Mouse (Mus musculus): ENCODE data around the gene Ptgfr.

The Ptgfr gene

DNA sequence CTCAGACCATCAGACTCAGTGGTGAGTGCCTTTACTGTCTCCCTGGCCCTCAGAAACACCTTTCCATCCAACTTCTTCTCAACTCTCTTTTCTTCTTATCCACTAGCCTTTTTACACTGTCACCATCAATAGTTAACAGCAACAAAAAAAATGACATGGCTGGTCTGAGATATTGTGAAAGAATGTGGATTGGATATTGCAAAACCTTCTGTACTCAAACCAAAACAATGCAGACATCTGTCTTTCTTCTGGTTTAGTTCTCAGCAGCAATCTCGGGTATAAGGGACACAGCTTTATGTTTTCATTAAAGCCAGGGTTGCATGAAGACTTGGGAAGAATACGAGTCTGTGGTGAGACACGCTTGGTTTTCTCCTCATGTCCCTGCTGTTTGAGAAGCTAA lies 3.3 kb upstream of the Ptgfr start:
- H3K9me3 ChIP-seq (ENCODE audit: low read length): no peaks in the 10 kb centered on the region
- H3K27me3 ChIP-seq (ENCODE audit: insufficient read depth, low read length): peaks cover 27% of the 10 kb centered on the region
- no peaks in the 10 kb centered on the region for H3K36me3 ChIP-seq (ENCODE audit: insufficient read depth, low read length)
- no peak for TF ChIP-seq POU5F1 (IDR thresholded peaks at IDR 0.05; ENCODE audit: borderline replicate concordance, low read length)
- H3K4me1 ChIP-seq (replicated peaks; ENCODE audit: low read depth, low read length): peaks cover 14% of the 10 kb centered on the region
- no peak overlapping the region for H3K4me3 ChIP-seq (replicated peaks; ENCODE audit: low read length)

DNA sequence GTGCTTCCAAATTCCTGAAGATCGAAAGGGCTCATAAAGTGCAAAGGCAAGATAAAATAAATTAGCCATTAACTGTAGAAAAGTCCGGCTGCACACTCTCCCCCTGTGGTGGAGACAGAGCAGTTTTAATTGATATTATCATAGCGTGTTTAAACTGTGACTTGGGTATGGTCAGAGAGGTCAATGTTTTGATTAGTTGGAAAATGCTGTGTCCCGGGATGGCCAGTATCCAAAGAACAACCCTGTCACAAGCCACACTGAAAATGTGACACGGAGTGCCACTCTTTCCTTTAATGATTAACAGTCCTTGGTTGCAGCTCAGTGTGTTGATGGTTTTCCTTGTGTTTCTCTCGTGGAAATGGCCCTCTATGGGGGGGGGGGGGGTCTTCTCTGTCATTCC lies 942 bp upstream of the Ptgfr start:
- no peak for TF ChIP-seq POU5F1 (IDR thresholded peaks at IDR 0.05; ENCODE audit: borderline replicate concordance, low read length)
- no peak for TF ChIP-seq CTCF (conservative IDR thresholded peaks at IDR 0.05; ENCODE audit: low read length)
- TF ChIP-seq NANOG (IDR thresholded peaks at IDR 0.05; ENCODE audit: borderline replicate concordance, low read length): no peak
- Histone ChIP-seq H3K4me1 (replicated peaks; ENCODE audit: low read depth, low read length) (peaks cover 14% of the 10 kb centered on the region), H3K36me3 (ENCODE audit: insufficient read depth, low read length) (no peaks in the 10 kb centered on the region), H3K4me3 (replicated peaks; ENCODE audit: low read length) (no peak overlapping the region), H3K27me3 (ENCODE audit: insufficient read depth, low read length) (peaks cover 32% of the 10 kb centered on the region), H3K9me3 (ENCODE audit: low read length) (no peaks in the 10 kb centered on the region)

DNA sequence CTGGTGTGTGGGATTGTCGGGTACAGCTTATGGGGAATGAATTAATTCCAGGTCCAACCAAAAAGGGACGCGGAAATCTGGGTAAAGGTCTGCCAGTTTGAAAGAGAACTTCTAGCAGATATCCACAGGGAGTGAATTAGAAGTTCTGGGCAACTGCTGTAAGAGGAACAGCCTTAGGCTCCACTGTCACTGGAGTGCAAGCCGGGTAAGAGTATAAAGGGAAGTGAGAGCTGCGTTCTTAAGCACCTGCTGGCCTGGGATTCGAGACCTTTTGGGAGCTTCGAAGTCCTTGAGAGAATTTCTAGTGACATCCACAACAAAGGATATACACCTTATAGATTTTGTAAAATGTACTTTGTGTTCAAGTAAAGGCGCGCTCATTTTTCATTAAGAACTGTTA lies 319 bp upstream of the Ptgfr start:
- H3K9me3 ChIP-seq (ENCODE audit: low read length): no peaks in the 10 kb centered on the region
- no peaks in the 10 kb centered on the region for H3K36me3 ChIP-seq (ENCODE audit: insufficient read depth, low read length)
- peaks cover 32% of the 10 kb centered on the region for H3K27me3 ChIP-seq (ENCODE audit: insufficient read depth, low read length)
- peak overlapping the region; percentile 72 for H3K4me3 ChIP-seq (replicated peaks; ENCODE audit: low read length)
- peaks cover 14% of the 10 kb centered on the region for H3K4me1 ChIP-seq (replicated peaks; ENCODE audit: low read depth, low read length)
- TF ChIP-seq NANOG (IDR thresholded peaks at IDR 0.05; ENCODE audit: borderline replicate concordance, low read length) (no peak), CTCF (conservative IDR thresholded peaks at IDR 0.05; ENCODE audit: low read length) (no peak), POU5F1 (IDR thresholded peaks at IDR 0.05; ENCODE audit: borderline replicate concordance, low read length) (no peak)

- peak overlapping the region; percentile 72; the same call in 1 of the 2 replicates for H3K4me3 ChIP-seq (replicated peaks; ENCODE audit: low read length)
- peaks cover 14% of the 10 kb centered on the region for H3K4me1 ChIP-seq (replicated peaks; ENCODE audit: low read depth, low read length)
- peaks cover 32% of the 10 kb centered on the region for H3K27me3 ChIP-seq (ENCODE audit: insufficient read depth, low read length)
- no peak for TF ChIP-seq POU5F1 (IDR thresholded peaks at IDR 0.05; ENCODE audit: borderline replicate concordance, low read length)
- TF ChIP-seq CTCF (conservative IDR thresholded peaks at IDR 0.05; ENCODE audit: low read length): no peak
- TF ChIP-seq NANOG (IDR thresholded peaks at IDR 0.05; ENCODE audit: borderline replicate concordance, low read length): no peak
- no peaks in the 10 kb centered on the region for H3K9me3 ChIP-seq (ENCODE audit: low read length)
- H3K36me3 ChIP-seq (ENCODE audit: insufficient read depth, low read length): no peaks in the 10 kb centered on the region
Observed at GRCm38 (mm10) chr3:151836451-151836850, 979 bp downstream of the Ptgfr start.

- Histone ChIP-seq H3K4me3 (replicated peaks; ENCODE audit: low read length) (no peak overlapping the region), H3K27me3 (ENCODE audit: insufficient read depth, low read length) (peaks cover 32% of the 10 kb centered on the region), H3K36me3 (ENCODE audit: insufficient read depth, low read length) (no peaks in the 10 kb centered on the region), H3K4me1 (replicated peaks; ENCODE audit: low read depth, low read length) (peaks cover 14% of the 10 kb centered on the region), H3K9me3 (ENCODE audit: low read length) (no peaks in the 10 kb centered on the region)
- TF ChIP-seq POU5F1 (IDR thresholded peaks at IDR 0.05; ENCODE audit: borderline replicate concordance, low read length) (no peak), CTCF (conservative IDR thresholded peaks at IDR 0.05; ENCODE audit: low read length) (no peak), NANOG (IDR thresholded peaks at IDR 0.05; ENCODE audit: borderline replicate concordance, low read length) (no peak)
Observed at GRCm38 (mm10) chr3:151835831-151836230, 1.6 kb downstream of the Ptgfr start.

- no peaks in the 10 kb centered on the region for H3K27me3 ChIP-seq (ENCODE audit: insufficient read depth, low read length)
- H3K36me3 ChIP-seq (ENCODE audit: insufficient read depth, low read length): no peaks in the 10 kb centered on the region
- no peaks in the 10 kb centered on the region for H3K9me3 ChIP-seq (ENCODE audit: low read length)
- no peak overlapping the region for H3K4me3 ChIP-seq (replicated peaks; ENCODE audit: low read length)
- no peak for TF ChIP-seq CTCF (conservative IDR thresholded peaks at IDR 0.05; ENCODE audit: low read length)
- H3K4me1 ChIP-seq (replicated peaks; ENCODE audit: low read depth, low read length): no peaks in the 10 kb centered on the region
Observed at GRCm38 (mm10) chr3:151827950-151828610, 9.3 kb downstream of the Ptgfr start.

DNA sequence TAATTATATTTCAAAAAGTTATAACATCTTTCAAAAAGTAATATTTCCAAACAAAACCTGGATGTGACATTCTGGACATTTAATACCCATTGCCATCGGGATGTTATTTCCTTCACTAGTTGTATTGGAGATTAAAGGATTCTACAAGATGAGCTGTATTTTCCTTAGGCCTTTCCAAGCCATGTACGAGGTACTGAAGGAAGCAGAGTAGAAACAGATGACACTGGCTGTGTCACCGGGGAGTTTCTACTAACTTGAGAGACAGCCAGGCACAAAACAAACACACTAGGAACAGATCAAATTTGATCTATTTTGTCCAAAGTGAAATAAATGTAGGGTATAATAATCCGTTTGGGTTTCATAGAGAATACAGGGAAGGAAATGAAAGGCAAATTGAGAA lies 17.6 kb downstream of the Ptgfr start:
- H3K9me3 ChIP-seq (ENCODE audit: low read length): no peaks in the 10 kb centered on the region
- peaks cover 3% of the 10 kb centered on the region; the same call in 1 of the 2 replicates for H3K27me3 ChIP-seq (ENCODE audit: insufficient read depth, low read length)
- no peak overlapping the region for H3K4me3 ChIP-seq (replicated peaks; ENCODE audit: low read length)
- H3K36me3 ChIP-seq (ENCODE audit: insufficient read depth, low read length): no peaks in the 10 kb centered on the region
- no peaks in the 10 kb centered on the region for H3K4me1 ChIP-seq (replicated peaks; ENCODE audit: low read depth, low read length)
- TF ChIP-seq POU5F1 (IDR thresholded peaks at IDR 0.05; ENCODE audit: borderline replicate concordance, low read length) (no peak), CTCF (conservative IDR thresholded peaks at IDR 0.05; ENCODE audit: low read length) (no peak), NANOG (IDR thresholded peaks at IDR 0.05; ENCODE audit: borderline replicate concordance, low read length) (no peak)

DNA sequence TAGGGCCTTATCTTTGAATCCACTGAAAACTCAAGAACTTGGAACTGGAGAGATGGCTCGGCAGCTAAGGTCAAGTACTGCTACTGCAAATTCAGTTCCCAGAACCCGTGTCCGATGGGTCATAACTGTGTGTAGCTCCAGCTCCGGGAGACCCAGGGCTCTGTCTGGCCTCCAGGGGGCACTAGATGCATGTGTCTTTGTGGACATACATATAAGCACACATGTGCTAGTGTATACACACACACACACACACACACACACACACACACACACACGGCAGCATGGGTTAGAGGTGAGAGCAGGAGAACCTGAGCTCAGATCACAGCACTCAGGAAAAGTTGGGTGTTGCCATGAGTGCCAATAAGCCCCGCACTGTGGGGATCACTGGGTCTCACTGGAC lies 19.2 kb downstream of the Ptgfr start:
- Histone ChIP-seq H3K4me1 (replicated peaks; ENCODE audit: low read depth, low read length) (no peaks in the 10 kb centered on the region), H3K27me3 (ENCODE audit: insufficient read depth, low read length) (peaks cover 3% of the 10 kb centered on the region; the same call in 1 of the 2 replicates), H3K36me3 (ENCODE audit: insufficient read depth, low read length) (no peaks in the 10 kb centered on the region), H3K9me3 (ENCODE audit: low read length) (no peaks in the 10 kb centered on the region), H3K4me3 (replicated peaks; ENCODE audit: low read length) (no peak overlapping the region)
- TF ChIP-seq CTCF (conservative IDR thresholded peaks at IDR 0.05; ENCODE audit: low read length) (peak; percentile 29), NANOG (IDR thresholded peaks at IDR 0.05; ENCODE audit: borderline replicate concordance, low read length) (no peak)

DNA sequence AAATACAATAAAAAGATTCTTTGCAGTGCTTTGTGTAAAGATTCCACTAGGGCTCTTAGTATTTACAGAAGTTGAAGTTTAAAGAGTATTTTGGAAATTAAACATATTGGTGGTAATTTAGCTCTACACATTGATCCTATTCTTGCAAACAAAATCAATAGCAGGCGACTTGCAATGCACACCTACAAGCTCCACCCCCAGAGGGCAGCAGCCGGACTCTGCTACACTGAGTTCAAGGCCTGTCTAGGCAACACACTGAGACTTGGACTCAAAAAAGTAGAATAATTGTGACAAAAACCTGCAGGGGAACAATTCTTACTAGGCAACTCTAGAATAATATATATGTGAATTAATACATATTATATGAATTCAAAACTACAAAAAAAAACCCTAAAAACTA lies 28.8 kb downstream of the Ptgfr start:
- Histone ChIP-seq H3K9me3 (ENCODE audit: low read length) (no peaks in the 10 kb centered on the region), H3K27me3 (ENCODE audit: insufficient read depth, low read length) (no peaks in the 10 kb centered on the region), H3K36me3 (ENCODE audit: insufficient read depth, low read length) (no peaks in the 10 kb centered on the region), H3K4me1 (replicated peaks; ENCODE audit: low read depth, low read length) (no peaks in the 10 kb centered on the region), H3K4me3 (replicated peaks; ENCODE audit: low read length) (no peak overlapping the region)
- TF ChIP-seq POU5F1 (IDR thresholded peaks at IDR 0.05; ENCODE audit: borderline replicate concordance, low read length): no peak
- TF ChIP-seq CTCF (conservative IDR thresholded peaks at IDR 0.05; ENCODE audit: low read length): 0 out of 2 replicates have a peak, but pooled peaks have one; percentile 4
